Mouse (Mus musculus) MEL (cell line): Measurements from ENCODE around the gene Sort1. TPM values are rescaled to one million over a fixed set of nuclear protein-coding genes. Genes with fewer than 3 reads are reported as not detected.

ENCODE experiments used
- DNase-seq: peaks from one replicate; pipeline ENCODE4 v3.0.0; 2011; ENCODE audit warnings: low read depth, low spot score
- H3K27ac ChIP-seq: 2 replicates; pipeline ENCODE4 v1.5.1; 2012; ENCODE audit warnings: low read depth, mild to moderate bottlenecking, control low read depth, low read length, moderate library complexity; ENCODE audit not compliant: control insufficient read depth
- H3K27me3 ChIP-seq, 2 experiments: fragments of 150-350 bp in 1 of 2; sonication (generic) in 1 of 2; 2 replicates each; pipeline ENCODE4 v1.6.1; 2012; ENCODE audit warnings: low read length in 2 of 2, mild to moderate bottlenecking in 2 of 2, improper control_type of control experiment in 1 of 2, moderate library complexity in 1 of 2; ENCODE audit not compliant: insufficient read depth in 2 of 2, control insufficient read depth in 1 of 2
- H3K36me3 ChIP-seq, 2 experiments: 2 replicates each; pipeline ENCODE4 v1.6.1; 2012 to 2014; ENCODE audit warnings: low read length in 2 of 2, improper control_type of control experiment in 1 of 2, inconsistent platforms in 1 of 2, mild to moderate bottlenecking in 1 of 2; ENCODE audit not compliant: insufficient read depth in 2 of 2, control insufficient read depth in 1 of 2
- H3K4me1 ChIP-seq, 2 experiments: fragments of 150-350 bp in 1 of 2; sonication (generic) in 1 of 2; 2 replicates each; pipeline ENCODE4 v1.6.1; 2012; ENCODE audit warnings: low read length in 2 of 2, improper control_type of control experiment in 1 of 2, mild to moderate bottlenecking in 1 of 2; ENCODE audit not compliant: insufficient read depth in 2 of 2, control insufficient read depth in 1 of 2
- H3K4me3 ChIP-seq, 2 experiments: fragments of 150-350 bp in 1 of 2; sonication (generic) in 1 of 2; 2 replicates each; pipeline ENCODE4 v1.5.1; 2012; ENCODE audit warnings: low read depth in 2 of 2, low read length in 2 of 2, mild to moderate bottlenecking in 2 of 2, moderate library complexity in 2 of 2, control low read depth in 1 of 2, improper control_type of control experiment in 1 of 2; ENCODE audit not compliant: control insufficient read depth in 1 of 2, insufficient read depth in 1 of 2
- H3K79me2 ChIP-seq: 2 replicates; pipeline ENCODE4 v1.6.1; 2012; ENCODE audit warnings: mild to moderate bottlenecking, low read length, moderate library complexity; ENCODE audit not compliant: control insufficient read depth, poor library complexity, insufficient read depth
- H3K9ac ChIP-seq: 2 replicates; pipeline ENCODE4 v1.6.1; 2012; ENCODE audit warnings: low read depth, mild to moderate bottlenecking, control low read depth, low read length, moderate library complexity; ENCODE audit not compliant: control insufficient read depth, poor library complexity, severe bottlenecking
- H3K9me3 ChIP-seq: fragments of 150-350 bp; sonication (generic); replicated peaks from 2 replicates; pipeline ENCODE4 v1.6.1; 2012; ENCODE audit warnings: mild to moderate bottlenecking, low read length, improper control_type of control experiment, moderate library complexity; ENCODE audit not compliant: insufficient read depth
- BHLHE40 ChIP-seq: IDR thresholded peaks from 2 replicates; pipeline ENCODE4 v1.6.1; 2012; ENCODE audit warnings: low read depth, mild to moderate bottlenecking, inconsistent platforms, low read length, improper control_type of control experiment, borderline replicate concordance
- CHD1 ChIP-seq: IDR thresholded peaks from 2 replicates; pipeline ENCODE4 v1.6.1; 2012; ENCODE audit warnings: low read depth, mild to moderate bottlenecking, inconsistent platforms, low read length, improper control_type of control experiment
- CHD2 ChIP-seq: IDR thresholded peaks from 2 replicates; pipeline ENCODE4 v1.6.1; 2011; ENCODE audit warnings: low read length, improper control_type of control experiment
- E2F4 ChIP-seq: IDR thresholded peaks from 2 replicates; pipeline ENCODE4 v1.6.1; 2011; ENCODE audit warnings: low read depth, low read length, improper control_type of control experiment, borderline replicate concordance
- MAFK ChIP-seq: IDR thresholded peaks from 2 replicates; pipeline ENCODE4 v1.6.1; 2011; ENCODE audit warnings: low read depth, mild to moderate bottlenecking, low read length, improper control_type of control experiment, borderline replicate concordance
- MAX ChIP-seq: IDR thresholded peaks from 2 replicates; pipeline ENCODE4 v1.6.1; 2011; ENCODE audit warnings: low read length, improper control_type of control experiment
- MXI1 ChIP-seq: IDR thresholded peaks from 2 replicates; pipeline ENCODE4 v1.6.1; 2011; ENCODE audit warnings: mild to moderate bottlenecking, low read depth, low read length, improper control_type of control experiment
- MYB ChIP-seq: IDR thresholded peaks from 2 replicates; pipeline ENCODE4 v1.6.1; 2011; ENCODE audit warnings: mild to moderate bottlenecking, low read depth, low read length, improper control_type of control experiment
- NELFE ChIP-seq: IDR thresholded peaks from 2 replicates; pipeline ENCODE4 v1.6.1; 2011; ENCODE audit warnings: low read depth, low read length, improper control_type of control experiment
- POLR2A ChIP-seq, 2 experiments: IDR thresholded peaks; 2 replicates each; pipeline ENCODE4 v1.6.1; 2011 to 2012; ENCODE audit warnings: low read length in 2 of 2, mild to moderate bottlenecking in 2 of 2, control low read depth in 1 of 2, improper control_type of control experiment in 1 of 2, low read depth in 1 of 2, moderate library complexity in 1 of 2; ENCODE audit not compliant: control insufficient read depth in 1 of 2, insufficient read depth in 1 of 2, poor library complexity in 1 of 2
- RCOR1 ChIP-seq: IDR thresholded peaks from 2 replicates; pipeline ENCODE4 v1.6.1; 2012; ENCODE audit warnings: low read depth, mild to moderate bottlenecking, inconsistent platforms, low read length, improper control_type of control experiment
- SIN3A ChIP-seq: IDR thresholded peaks from 2 replicates; pipeline ENCODE4 v1.6.1; 2012; ENCODE audit warnings: low read length, improper control_type of control experiment, inconsistent platforms
- SMC3 ChIP-seq: IDR thresholded peaks from 2 replicates; pipeline ENCODE4 v1.6.1; 2011; ENCODE audit warnings: low read depth, low read length, improper control_type of control experiment
- TBP ChIP-seq: IDR thresholded peaks from 2 replicates; pipeline ENCODE4 v1.8.0; 2011; ENCODE audit warnings: low read depth, low read length, improper control_type of control experiment
- TCF12 ChIP-seq: IDR thresholded peaks from 2 replicates; pipeline ENCODE4 v1.6.1; 2014; ENCODE audit warnings: low read depth, mild to moderate bottlenecking, inconsistent platforms, low read length, improper control_type of control experiment, moderate library complexity
- UBTF ChIP-seq: IDR thresholded peaks from 2 replicates; pipeline ENCODE4 v1.6.1; 2012; ENCODE audit warnings: low read depth, mild to moderate bottlenecking, inconsistent platforms, low read length, improper control_type of control experiment, moderate library complexity, borderline replicate concordance; ENCODE audit not compliant: insufficient read depth
- ZMIZ1 ChIP-seq: IDR thresholded peaks from 2 replicates; pipeline ENCODE4 v1.6.1; 2012; ENCODE audit warnings: low read depth, mild to moderate bottlenecking, inconsistent platforms, low read length, improper control_type of control experiment, moderate library complexity
- ZNF384 ChIP-seq: IDR thresholded peaks from 2 replicates; pipeline ENCODE4 v1.6.1; 2012; ENCODE audit warnings: low read depth, mild to moderate bottlenecking, inconsistent platforms, low read length, improper control_type of control experiment
- polyA plus RNA-seq, 2 experiments: library from polyadenylated mRNA; stranded (reverse) in 1 of 2; unstranded in 1 of 2; fragments of >175 nt in 1 of 2; fragments of >200 nt in 1 of 2; gene quantifications; 2 replicates each; pipeline versions ENCODE4 v1.2.1 to v1.2.4; 2012; ENCODE audit warnings: low replicate concordance in 2 of 2, low read depth in 1 of 2; ENCODE audit not compliant: insufficient read length in 2 of 2, insufficient read depth in 1 of 2, missing spikeins in 1 of 2
- total RNA-seq: library from RNA; depleted of rRNA; stranded (reverse); fragments of 300-350 nt; gene quantifications from 2 replicates; pipeline ENCODE4 v1.2.3, GENCODE M21; 2012

Sort1 gene
- total and polyA plus RNA-seq, 3 experiments: 10.2 to 28.3 (median 22.7) TPM

GRCm38 (mm10) chr3:108311688-108312087, 27.8 kb downstream of the Sort1 start:
- Histone ChIP-seq H3K9ac (no peak overlapping the region), H3K27me3 (no peaks in the 10 kb centered on the region), H3K27ac (no peak overlapping the region), H3K79me2 (no peaks in the 10 kb centered on the region), H3K36me3 (peaks cover 0 to 3% of the 10 kb centered on the region in 2 experiments; a peak in 1 of 4 replicates), H3K4me3 (no peak overlapping the region), H3K4me1 (peaks cover 6 to 10% of the 10 kb centered on the region in 2 experiments; a peak in 3 of 4 replicates), H3K9me3 (no peaks in the 10 kb centered on the region)
- TF ChIP-seq TCF12 (no peak), UBTF (no peak), MAFK (no peak), MAX (no peak)
- DNase-seq: no peak

GRCm38 (mm10) chr3:108312414-108312813, 28.5 kb downstream of the Sort1 start:
- peak; percentile 30 for DNase-seq
- H3K9me3 ChIP-seq: no peaks in the 10 kb centered on the region
- no peak overlapping the region for H3K27ac ChIP-seq
- H3K79me2 ChIP-seq: no peaks in the 10 kb centered on the region
- H3K4me3 ChIP-seq: no peak overlapping the region
- H3K36me3 ChIP-seq: peaks cover 0 to 3% of the 10 kb centered on the region in 2 experiments; a peak in 1 of 4 replicates
- TF ChIP-seq NELFE (no peak), ZNF384 (no peak), TBP (no peak), RCOR1 (no peak), MYB (no peak)
- no peak overlapping the region for H3K9ac ChIP-seq
- peaks cover 6 to 10% of the 10 kb centered on the region in 2 experiments; a peak in 3 of 4 replicates for H3K4me1 ChIP-seq
- H3K27me3 ChIP-seq: no peaks in the 10 kb centered on the region

- Histone ChIP-seq H3K27me3 (no peaks in the 10 kb centered on the region), H3K27ac (no peak overlapping the region), H3K79me2 (no peaks in the 10 kb centered on the region), H3K9me3 (no peaks in the 10 kb centered on the region), H3K4me1 (peaks cover 6 to 10% of the 10 kb centered on the region in 2 experiments; a peak in 3 of 4 replicates), H3K36me3 (peaks cover 0 to 3% of the 10 kb centered on the region in 2 experiments; a peak in 1 of 4 replicates)
- DNase-seq: no peak
- no peak for TF ChIP-seq CHD2
- no peak for TF ChIP-seq E2F4
- TF ChIP-seq ZMIZ1: no peak
- TF ChIP-seq POLR2A (IDR thresholded peaks at IDR 0.05; ENCODE audit: control insufficient read depth in 1 of 2, insufficient read depth in 1 of 2, low read depth in 1 of 2, low read length in 2 of 2, poor library complexity in 1 of 2): no peak
- no peak for TF ChIP-seq SMC3
- TF ChIP-seq SIN3A: no peak
- no peak for TF ChIP-seq CHD1
- no peak for TF ChIP-seq BHLHE40
- TF ChIP-seq MXI1: no peak
- TF ChIP-seq, all 39 proteins: peak for 0
- no peak overlapping the region for H3K4me3 ChIP-seq
- H3K9ac ChIP-seq: no peak overlapping the region
These were observed 29.3 kb downstream of the Sort1 start for GRCm38 (mm10) chr3:108313138-108313537.
